Mouse (Mus musculus) embryonic fibroblast, embryonic 13.5 days (primary cell): ENCODE data around the gene Fbxl21.

ENCODE experiments used
- CTCF ChIP-seq: IDR thresholded peaks from 2 replicates; pipeline ENCODE4 v1.5.1; 2011; ENCODE audit warnings: mild to moderate bottlenecking, control low read depth, low read length, moderate library complexity, borderline replicate concordance; ENCODE audit not compliant: insufficient read depth
- POLR2A ChIP-seq: IDR thresholded peaks from 2 replicates; pipeline ENCODE4 v1.6.1; 2011; ENCODE audit warnings: low read depth, mild to moderate bottlenecking, control low read depth, low read length, moderate library complexity

DNA sequence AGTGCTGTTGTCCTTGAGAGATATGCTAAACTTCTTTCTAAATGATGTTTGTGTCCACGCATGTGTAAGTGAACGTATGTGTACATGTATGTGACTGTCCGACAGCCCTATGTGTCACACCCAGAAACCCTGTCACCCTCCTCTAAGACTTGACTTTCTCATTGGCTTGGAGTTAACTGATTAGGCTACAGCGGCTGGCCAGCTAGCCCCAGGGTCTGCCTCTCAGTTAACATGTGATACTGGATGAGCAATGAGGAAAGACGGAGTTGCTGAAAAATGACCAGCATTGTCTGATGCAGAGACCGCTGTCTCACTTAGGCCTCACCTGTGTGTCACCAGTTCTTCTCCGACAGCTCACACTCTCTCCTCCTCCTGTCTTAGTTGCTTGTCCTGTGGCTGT, 5.6 kb downstream of the Fbxl21 start:
- TF ChIP-seq POLR2A (no peak), CTCF (no peak)
